Mouse (Mus musculus): ENCODE data around the gene Tff3. TPM values are rescaled to one million over a fixed set of nuclear protein-coding genes. Genes with fewer than 3 reads are reported as not detected.

Tff3 gene
- polyA plus RNA-seq, 1 experiment: not detected

DNA sequence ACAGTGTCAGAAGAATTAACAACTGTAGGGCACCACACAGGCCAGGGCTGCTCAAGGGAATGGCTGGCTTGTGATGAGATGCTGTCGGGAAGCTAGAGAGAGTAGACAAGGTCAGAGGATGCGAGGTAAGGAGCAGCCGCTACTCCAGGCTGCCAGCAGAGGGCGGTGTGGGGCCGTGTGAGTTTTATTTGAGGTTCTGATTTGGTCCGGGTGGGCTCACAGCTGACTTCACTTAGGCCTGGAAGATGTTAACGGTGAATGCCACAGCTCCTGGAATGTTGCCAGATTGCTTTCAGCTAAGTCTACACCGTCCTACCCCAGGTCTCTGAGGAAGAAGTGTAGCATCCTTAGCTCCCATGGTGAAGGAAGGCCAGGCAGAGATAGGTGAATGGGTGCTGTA is 7.5 kb downstream of the Tff3 start:
- DNase-seq (ENCODE audit: low spot score): no peak

DNA sequence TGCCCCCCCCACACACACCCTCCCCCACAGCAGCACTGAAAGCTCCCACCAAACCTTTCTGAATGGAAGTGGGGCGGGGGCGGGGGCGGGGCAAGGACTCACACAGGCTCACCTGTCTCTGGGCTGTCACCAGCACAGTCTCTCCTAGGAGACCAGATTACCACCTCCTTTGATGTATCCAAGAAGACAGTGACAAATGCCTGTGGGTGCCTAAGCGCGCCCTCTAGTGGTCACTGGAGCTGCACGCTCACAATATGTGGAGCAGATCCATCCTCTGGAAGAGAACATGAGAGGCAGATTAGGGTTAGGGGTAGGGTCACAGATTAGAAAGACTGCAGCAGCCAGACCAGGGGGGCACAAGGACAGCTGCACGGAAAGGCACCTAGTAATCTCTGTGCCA is 10.0 kb downstream of the Tff3 start:
- peak; percentile 52 for DNase-seq (ENCODE audit: low spot score)

DNA sequence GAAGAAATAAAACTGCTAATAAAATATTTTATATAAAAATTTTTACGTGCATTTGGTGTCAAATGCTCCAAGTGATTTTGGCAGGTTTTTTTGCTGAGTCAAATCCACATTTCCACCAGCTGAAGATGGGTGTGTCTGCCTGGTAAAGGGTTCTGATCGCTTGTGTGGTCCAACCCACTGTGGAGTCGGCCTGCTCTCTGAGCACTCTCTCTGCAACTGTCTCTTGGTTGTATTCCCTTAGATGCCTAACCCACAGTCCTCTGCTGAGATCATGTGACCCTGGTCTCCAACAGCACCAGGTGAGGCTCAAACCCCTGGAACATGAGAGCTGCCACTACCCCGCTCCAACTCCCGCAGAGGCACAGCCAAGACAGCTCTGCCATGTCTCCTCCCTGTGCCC is 11.5 kb downstream of the Tff3 start:
- DNase-seq (ENCODE audit: low spot score): no peak

- DNase-seq (ENCODE audit: low spot score): no peak
Measured at GRCm38 (mm10) chr17:31116063-31116462, 13.4 kb downstream of the Tff3 start.

GRCm38 (mm10) chr17:31113191-31113856 is 16.1 kb downstream of the Tff3 start:
- no peak for DNase-seq (ENCODE audit: low spot score)

DNA sequence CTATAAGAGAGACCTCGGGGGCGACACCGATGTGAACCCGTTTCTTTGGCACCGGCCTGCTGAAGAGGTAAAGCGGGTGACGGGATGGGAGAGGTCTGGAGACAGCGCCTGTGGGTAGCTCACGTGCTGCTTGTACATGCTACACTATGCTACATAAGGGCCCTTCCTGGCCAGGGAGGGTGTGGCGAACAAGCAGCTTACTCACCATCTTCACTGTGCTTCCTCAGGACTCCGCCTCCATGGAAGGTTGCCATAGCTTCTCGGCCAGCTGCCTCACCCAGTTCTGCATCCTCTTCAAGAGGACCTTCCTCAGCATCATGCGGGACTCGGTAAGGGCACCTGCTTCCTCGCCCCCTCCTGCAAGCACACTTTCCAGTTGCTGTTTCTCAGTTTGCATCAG is 21.1 kb downstream of the Tff3 start:
- DNase-seq (ENCODE audit: low spot score): no peak

GRCm38 (mm10) chr17:31103823-31104222 is 25.6 kb downstream of the Tff3 start:
- DNase-seq (ENCODE audit: low spot score): no peak

GRCm38 (mm10) chr17:31103007-31103570 is 26.4 kb downstream of the Tff3 start:
- DNase-seq (ENCODE audit: low spot score): no peak

DNA sequence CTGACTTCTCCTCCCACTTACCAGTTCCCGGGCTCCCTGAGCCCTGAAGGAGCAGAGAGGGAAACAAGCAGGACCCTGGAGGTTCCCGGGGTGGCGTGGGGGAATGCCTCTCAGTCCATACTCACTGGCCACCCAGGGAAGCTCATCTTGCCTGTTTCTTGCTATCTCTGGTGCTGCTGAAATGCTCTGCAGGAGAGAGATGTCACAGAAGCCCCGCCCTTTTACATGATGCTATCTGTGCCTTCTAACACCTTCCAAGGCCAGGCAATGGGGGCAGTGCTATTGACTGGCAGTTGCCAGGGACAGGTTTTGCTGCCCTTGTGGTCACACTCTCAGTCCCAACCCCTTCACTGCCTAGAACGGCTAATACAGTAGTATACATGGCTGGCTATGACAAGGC is 30.7 kb downstream of the Tff3 start:
- no peak for DNase-seq (ENCODE audit: low spot score)

DNA sequence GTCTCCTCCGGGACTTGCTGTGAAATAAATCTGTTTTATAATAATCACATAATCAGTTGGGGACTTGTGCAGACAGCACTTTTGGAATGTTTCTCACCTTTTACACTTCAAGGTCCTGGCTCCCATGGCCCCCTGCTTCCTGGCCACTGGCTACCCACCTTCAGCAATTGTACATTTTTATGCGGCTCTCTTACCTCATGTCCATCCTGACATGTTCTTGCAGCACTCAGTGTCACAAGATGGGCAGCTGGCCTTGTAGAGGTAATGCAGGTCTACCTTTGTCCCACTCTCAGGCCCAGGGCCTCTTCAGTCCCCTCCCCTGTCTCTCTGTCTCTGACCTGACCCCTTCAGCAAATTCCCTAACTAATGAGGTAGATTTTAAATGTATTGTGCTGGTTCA is 32.6 kb downstream of the Tff3 start:
- DNase-seq (ENCODE audit: low spot score): no peak

DNA sequence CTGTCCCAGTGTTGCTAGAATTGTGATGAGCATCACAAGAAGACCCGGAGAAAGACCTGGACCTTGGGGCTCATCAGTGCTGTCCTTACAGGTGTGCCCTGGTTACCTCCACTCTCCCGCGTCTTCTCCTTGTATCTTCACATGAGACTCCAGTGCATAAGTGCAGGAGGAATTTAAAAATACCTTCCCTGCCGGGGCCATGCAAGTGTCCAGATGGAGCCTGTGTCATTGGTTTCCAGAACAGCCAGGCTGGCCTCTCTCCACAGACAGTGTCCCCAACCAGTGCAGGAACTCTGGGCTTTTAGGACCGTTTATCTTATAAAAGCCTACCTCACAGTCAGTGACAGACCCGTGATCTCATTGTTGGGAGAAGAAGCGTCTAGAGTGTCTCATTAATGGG is 33.9 kb downstream of the Tff3 start:
- DNase-seq (ENCODE audit: low spot score): no peak

DNA sequence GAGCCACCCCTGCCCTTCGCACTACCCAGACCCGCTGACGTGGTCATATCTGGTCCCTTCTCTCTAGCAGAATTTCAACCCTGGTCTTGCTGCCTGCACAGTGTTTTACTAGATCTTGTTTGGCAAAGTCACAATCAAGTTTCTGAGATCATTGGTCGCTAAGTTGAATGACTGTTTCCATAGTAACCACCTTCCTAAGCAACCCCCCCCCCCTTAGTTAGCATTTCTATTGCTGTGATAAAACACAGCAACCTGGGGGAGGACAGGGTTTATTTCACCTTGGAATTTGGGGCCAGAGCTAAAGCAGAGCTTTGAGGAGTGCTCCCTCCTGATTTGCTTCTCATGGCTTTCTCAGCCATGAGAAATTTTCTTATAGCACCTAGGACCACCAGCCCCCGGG is 34.7 kb downstream of the Tff3 start:
- DNase-seq (ENCODE audit: low spot score): no peak

GRCm38 (mm10) chr17:31091023-31091735 is 38.3 kb downstream of the Tff3 start:
- no peak for DNase-seq (ENCODE audit: low spot score)

GRCm38 (mm10) chr17:31089848-31090247 is 39.6 kb downstream of the Tff3 start:
- no peak for DNase-seq (ENCODE audit: low spot score)

DNA sequence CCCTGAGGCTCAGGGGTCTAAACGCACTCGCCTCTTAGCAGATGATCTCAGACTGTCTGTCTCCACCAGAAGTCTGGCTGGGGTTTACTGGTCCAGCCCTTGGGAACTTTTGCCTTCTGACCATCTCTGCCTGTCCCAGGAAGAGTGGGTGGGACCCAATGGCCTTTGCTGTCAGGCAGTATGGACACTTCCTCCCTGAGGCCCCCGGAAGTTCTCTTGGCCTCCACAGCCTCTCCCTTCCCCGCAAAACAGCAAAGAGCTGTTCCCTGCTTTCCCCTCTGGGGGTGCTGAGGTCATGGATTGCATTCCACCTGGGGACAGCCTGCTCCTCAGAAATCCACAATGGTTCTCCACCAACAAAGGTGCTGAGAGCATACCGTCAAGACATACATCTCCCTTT is 40.7 kb downstream of the Tff3 start:
- DNase-seq (ENCODE audit: low spot score): no peak

GRCm38 (mm10) chr17:31086196-31086595 is 43.2 kb downstream of the Tff3 start:
- no peak for DNase-seq (ENCODE audit: low spot score)

GRCm38 (mm10) chr17:31085519-31085918 is 43.9 kb downstream of the Tff3 start:
- DNase-seq (ENCODE audit: low spot score): no peak

GRCm38 (mm10) chr17:31082296-31083078 is 47.0 kb downstream of the Tff3 start:
- DNase-seq (ENCODE audit: low spot score): no peak

GRCm38 (mm10) chr17:31079078-31079840 is 50.2 kb downstream of the Tff3 start:
- DNase-seq (ENCODE audit: low spot score): no peak

- DNase-seq (ENCODE audit: low spot score): no peak
Measured at GRCm38 (mm10) chr17:31078581-31078980, 50.9 kb downstream of the Tff3 start.

DNA sequence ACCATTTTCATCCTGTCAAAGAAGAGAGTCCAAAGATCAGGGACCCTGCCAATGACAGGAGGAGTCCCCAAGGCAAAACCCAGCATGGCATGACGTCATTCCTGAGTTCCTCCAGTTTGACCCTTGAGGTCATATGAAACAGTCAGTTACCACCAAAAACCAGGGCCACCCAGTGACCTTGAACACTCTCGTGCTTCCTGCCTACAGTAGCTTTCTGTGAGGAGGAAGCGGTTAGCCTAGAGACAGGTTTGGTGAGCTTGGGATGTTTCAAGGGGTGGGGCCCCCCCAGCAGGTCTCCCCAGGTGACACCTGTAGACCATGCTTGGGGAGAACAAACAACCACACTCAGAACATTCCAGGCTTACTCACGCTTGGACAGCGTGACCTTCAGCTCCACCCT is 51.9 kb downstream of the Tff3 start:
- DNase-seq (ENCODE audit: low spot score): no peak

DNA sequence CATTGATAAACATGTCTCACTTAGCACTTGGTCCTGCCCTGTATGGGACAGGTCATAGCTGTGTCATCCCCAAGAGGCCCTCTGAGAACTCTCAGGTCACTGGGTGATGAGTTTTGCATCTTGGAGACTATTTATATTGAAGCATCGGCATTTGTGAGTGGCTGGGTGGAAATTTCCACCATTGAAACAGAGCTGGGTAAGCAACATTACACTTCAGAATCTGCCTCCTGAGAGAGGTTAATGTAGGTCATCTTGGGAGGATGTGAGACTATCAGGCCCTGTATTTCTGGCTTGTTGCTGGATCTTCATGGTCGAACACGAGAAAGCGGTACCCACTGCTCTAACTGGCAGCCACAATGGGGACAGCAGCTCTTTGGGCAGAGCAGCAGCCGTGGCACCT is 54.0 kb downstream of the Tff3 start:
- DNase-seq (ENCODE audit: low spot score): no peak

Data from urinary bladder, adult 2 months (tissue).